Mouse (Mus musculus): ENCODE results near the gene Sirpb1b. TPM values are rescaled to one million over a fixed set of nuclear protein-coding genes. Genes with fewer than 3 reads are reported as not detected.
"Not testable (repeated sequence)": the region's sequence is repeated elsewhere in the genome, so short reads cannot be mapped to it uniquely, and the experiment has no call there.

The Sirpb1b gene
- total and polyA plus RNA-seq, 2 experiments from 2014 or later: 0.20 TPM; not detected in 1

- H3K4me1 ChIP-seq (ENCODE audit: control insufficient read depth, insufficient read depth): no peaks in the 10 kb centered on the region
- no peak overlapping the region for H3K4me3 ChIP-seq (ENCODE audit: low read depth, low read length)
- peaks cover 10% of the 10 kb centered on the region for H3K9me3 ChIP-seq (replicated peaks; ENCODE audit: control insufficient read depth, low read length)
- H3K27me3 ChIP-seq (ENCODE audit: control insufficient read depth, insufficient read depth, low read length): no peaks in the 10 kb centered on the region
- ATAC-seq (ENCODE audit: insufficient read depth, low read depth): no peak
- no peaks in the 10 kb centered on the region for H3K36me3 ChIP-seq (replicated peaks; ENCODE audit: control insufficient read depth, insufficient read depth, low read length)
- H3K9ac ChIP-seq (replicated peaks; ENCODE audit: low read depth, low read length): no peak overlapping the region
- TF ChIP-seq EP300 (IDR thresholded peaks at IDR 0.05; ENCODE audit: low read depth): no peak
- no peak for TF ChIP-seq CTCF (IDR thresholded peaks at IDR 0.05; ENCODE audit: low read depth)
- DNase-seq (ENCODE audit: low spot score): no peak
- no peak overlapping the region for H3K4me2 ChIP-seq (ENCODE audit: low read depth, low read length)
- H3K27ac ChIP-seq (ENCODE audit: low read depth): no peak overlapping the region
Observed at GRCm38 (mm10) chr3:15528589-15528988, 46.3 kb downstream of the Sirpb1b start.

- not testable (repeated sequence) for H3K4me1 ChIP-seq (ENCODE audit: control insufficient read depth, insufficient read depth); DNase-seq (ENCODE audit: low spot score); H3K9ac ChIP-seq (replicated peaks; ENCODE audit: low read depth, low read length); H3K27ac ChIP-seq (ENCODE audit: low read depth); H3K4me3 ChIP-seq (ENCODE audit: low read depth, low read length); H3K4me2 ChIP-seq (ENCODE audit: low read depth, low read length); H3K27me3 ChIP-seq (ENCODE audit: control insufficient read depth, insufficient read depth, low read length); H3K9me3 ChIP-seq (replicated peaks; ENCODE audit: control insufficient read depth, low read length); H3K36me3 ChIP-seq (replicated peaks; ENCODE audit: control insufficient read depth, insufficient read depth, low read length); ATAC-seq (ENCODE audit: insufficient read depth, low read depth)
- WGBS: 75% methylated on average over 9 of the region's 11 CpGs
Observed at GRCm38 (mm10) chr3:15513608-15514007, 61.3 kb downstream of the Sirpb1b start.

GRCm38 (mm10) chr3:15507792-15508321 lies 67.0 kb downstream of the Sirpb1b start:
- H3K4me3 ChIP-seq (ENCODE audit: low read depth, low read length); H3K9ac ChIP-seq (replicated peaks; ENCODE audit: low read depth, low read length); H3K9me3 ChIP-seq (replicated peaks; ENCODE audit: control insufficient read depth, low read length); H3K27me3 ChIP-seq (ENCODE audit: control insufficient read depth, insufficient read depth, low read length); H3K27ac ChIP-seq (ENCODE audit: low read depth); H3K4me2 ChIP-seq (ENCODE audit: low read depth, low read length); DNase-seq (ENCODE audit: low spot score); H3K4me1 ChIP-seq (ENCODE audit: control insufficient read depth, insufficient read depth); H3K36me3 ChIP-seq (replicated peaks; ENCODE audit: control insufficient read depth, insufficient read depth, low read length); ATAC-seq (ENCODE audit: insufficient read depth, low read depth): not testable (repeated sequence)
- 60% methylated on average over 3 of the region's 3 CpGs for WGBS

DNA sequence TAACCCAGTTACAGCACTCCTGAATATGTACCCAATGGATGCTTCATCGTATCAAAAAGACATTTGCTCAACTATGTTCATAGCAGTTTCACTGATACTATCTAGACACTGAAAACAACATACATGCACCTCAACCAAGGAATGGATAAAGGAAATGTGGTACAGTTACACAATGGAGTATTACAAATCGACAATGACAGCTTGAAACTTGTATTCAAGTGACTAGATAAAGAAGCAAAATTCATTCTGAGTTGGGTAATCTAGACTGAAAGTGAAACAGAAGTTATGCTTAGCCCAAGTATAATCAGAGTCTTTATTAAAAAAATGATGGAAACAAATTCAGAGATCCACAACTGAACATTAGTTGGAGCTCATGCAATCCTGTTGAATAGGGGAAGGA lies 100.0 kb downstream of the Sirpb1b start:
- H3K4me2 ChIP-seq (ENCODE audit: low read depth, low read length); ATAC-seq (ENCODE audit: insufficient read depth, low read depth); DNase-seq (ENCODE audit: low spot score); H3K36me3 ChIP-seq (replicated peaks; ENCODE audit: control insufficient read depth, insufficient read depth, low read length); H3K4me3 ChIP-seq (ENCODE audit: low read depth, low read length); H3K27ac ChIP-seq (ENCODE audit: low read depth); H3K9me3 ChIP-seq (replicated peaks; ENCODE audit: control insufficient read depth, low read length); H3K27me3 ChIP-seq (ENCODE audit: control insufficient read depth, insufficient read depth, low read length); H3K9ac ChIP-seq (replicated peaks; ENCODE audit: low read depth, low read length); H3K4me1 ChIP-seq (ENCODE audit: control insufficient read depth, insufficient read depth): not testable (repeated sequence)
- WGBS: 83% methylated on average over 1 of the region's 2 CpGs

DNA sequence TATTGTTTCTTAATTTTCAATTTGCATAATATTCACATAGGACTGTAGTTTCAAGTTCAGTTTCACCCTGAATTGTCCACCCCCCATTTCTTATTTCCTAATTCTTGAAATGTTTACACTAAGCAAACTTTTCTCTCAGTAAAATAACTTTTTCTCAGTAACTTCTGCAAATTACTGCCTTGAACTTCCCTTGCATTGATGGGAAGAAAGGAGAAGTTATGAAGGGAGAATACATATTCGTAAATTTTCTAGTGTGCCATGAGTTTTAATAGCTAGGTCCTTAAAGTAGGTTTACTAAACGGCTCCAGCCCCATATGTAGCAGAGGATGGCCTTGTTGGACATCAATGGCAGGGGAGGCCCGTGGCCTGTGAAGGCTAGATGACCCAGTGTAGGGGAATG lies 104.7 kb downstream of the Sirpb1b start:
- not testable (repeated sequence) for ATAC-seq (ENCODE audit: insufficient read depth, low read depth); H3K9me3 ChIP-seq (replicated peaks; ENCODE audit: control insufficient read depth, low read length); H3K9ac ChIP-seq (replicated peaks; ENCODE audit: low read depth, low read length); DNase-seq (ENCODE audit: low spot score); H3K27me3 ChIP-seq (ENCODE audit: control insufficient read depth, insufficient read depth, low read length); H3K27ac ChIP-seq (ENCODE audit: low read depth); H3K4me1 ChIP-seq (ENCODE audit: control insufficient read depth, insufficient read depth); H3K4me2 ChIP-seq (ENCODE audit: low read depth, low read length); H3K36me3 ChIP-seq (replicated peaks; ENCODE audit: control insufficient read depth, insufficient read depth, low read length); H3K4me3 ChIP-seq (ENCODE audit: low read depth, low read length)
- WGBS: 71% methylated on average over 1 of the region's 3 CpGs

Other genes with a start within 250 kb of the Sirpb1b start
- gene Gm9733, start 242.8 kb downstream of the Sirpb1b start, total RNA-seq (2014; rRNA removed; ENCODE audit: low replicate concordance): not detected in 2 replicates
- gene Gm9733, start 242.8 kb downstream of the Sirpb1b start, polyA plus RNA-seq (2015; fragmentation: Nextera tagmentation; extraction: Ambion mirVana): 0.33 and 0.34 TPM in 2 replicates
- 28.6 TPM in 1 of 2 replicates, not detected in the other for gene Sirpb1a, start 148.5 kb downstream of the Sirpb1b start, total RNA-seq (2014; rRNA removed; ENCODE audit: low replicate concordance)
- gene Sirpb1a, start 148.5 kb downstream of the Sirpb1b start, polyA plus RNA-seq (2015; fragmentation: Nextera tagmentation; extraction: Ambion mirVana): 0.07 and 0.08 TPM in 2 replicates